Mouse (Mus musculus): ENCODE measurements around the gene Slc10a1. TPM values are rescaled to one million over a fixed set of nuclear protein-coding genes. Genes with fewer than 3 reads are reported as not detected.

Slc10a1 gene
- polyA plus RNA-seq, 1 experiment = 0.02 TPM

GRCm38 (mm10) chr12:80939165-80939564 lies 29.3 kb downstream of the Slc10a1 start:
- no peaks in the 10 kb centered on the region for H3K36me3 ChIP-seq (ENCODE audit: control insufficient read depth, insufficient read depth)

DNA sequence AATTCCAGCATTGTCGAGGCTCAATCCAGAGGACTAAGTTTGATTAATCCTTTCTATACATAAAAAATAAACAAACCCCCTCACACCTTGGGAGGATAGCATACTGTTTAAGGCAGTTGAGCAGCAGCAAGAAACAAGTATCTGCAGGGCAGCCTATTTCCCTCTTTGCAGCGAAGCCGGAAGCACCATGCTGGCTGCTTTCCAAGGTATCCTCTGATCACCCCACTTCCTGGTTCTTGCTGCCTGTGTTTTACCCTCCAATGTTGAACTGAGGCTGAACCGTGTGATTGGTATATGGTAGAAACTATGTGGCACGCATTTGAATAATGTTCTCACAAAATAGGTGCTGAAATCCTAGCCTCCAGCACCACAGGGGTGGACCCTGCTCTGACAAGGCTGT lies 29.9 kb downstream of the Slc10a1 start:
- no peaks in the 10 kb centered on the region for H3K36me3 ChIP-seq (ENCODE audit: control insufficient read depth, insufficient read depth)
- H3K4me3 ChIP-seq = no peak overlapping the region
- TF ChIP-seq MYOD1 (IDR thresholded peaks at IDR 0.05; ENCODE audit: control insufficient read depth in 1 of 3, insufficient read length in 2 of 3, low read depth in 2 of 3) (no peak), USF1 (IDR thresholded peaks at IDR 0.05; ENCODE audit: low read depth) (no peak), MYOG (IDR thresholded peaks at IDR 0.05; ENCODE audit: control insufficient read depth in 1 of 3, insufficient read depth in 1 of 3, insufficient read length in 2 of 3, low read depth in 2 of 3) (no peak), CEBPB (IDR thresholded peaks at IDR 0.05; ENCODE audit: insufficient read depth, poor library complexity, severe bottlenecking) (no peak), TCF12 (IDR thresholded peaks at IDR 0.05; ENCODE audit: insufficient read depth, poor library complexity, severe bottlenecking) (no peak), SRF (IDR thresholded peaks at IDR 0.05; ENCODE audit: control insufficient read depth, insufficient read length, low read depth) (no peak), POLR2A (IDR thresholded peaks at IDR 0.05; ENCODE audit: insufficient read length, low read depth) (no peak), REST (IDR thresholded peaks at IDR 0.05; ENCODE audit: insufficient read depth, insufficient read length) (no peak), E2F4 (IDR thresholded peaks at IDR 0.05; ENCODE audit: insufficient read depth) (no peak), POLR2AphosphoS2 (IDR thresholded peaks at IDR 0.05; ENCODE audit: insufficient read length, low read depth) (no peak), MAX (IDR thresholded peaks at IDR 0.05; ENCODE audit: low read depth) (no peak), TCF3 (IDR thresholded peaks at IDR 0.05; ENCODE audit: insufficient read length, low read depth) (no peak)
- H3K79me2 ChIP-seq (ENCODE audit: control insufficient read depth, insufficient read depth) = no peaks in the 10 kb centered on the region
- H3K4me2 ChIP-seq (ENCODE audit: low read depth) = no peak overlapping the region
- no peak overlapping the region for H3ac ChIP-seq (ENCODE audit: control insufficient read depth, insufficient read length)
- peaks cover 6% of the 10 kb centered on the region for H3K27me3 ChIP-seq (ENCODE audit: control insufficient read depth, insufficient read depth, insufficient read length)

More at GRCm38 (mm10) chr12:80939165-80939564, 29.3 kb downstream of the Slc10a1 start:
- Histone ChIP-seq H3K79me2 (ENCODE audit: control insufficient read depth, insufficient read depth) (no peaks in the 10 kb centered on the region), H3K4me3 (no peak overlapping the region), H3ac (ENCODE audit: control insufficient read depth, insufficient read length) (no peak overlapping the region), H3K27me3 (ENCODE audit: control insufficient read depth, insufficient read depth, insufficient read length) (peaks cover 5% of the 10 kb centered on the region), H3K4me2 (ENCODE audit: low read depth) (no peak overlapping the region)
- TF ChIP-seq TCF12 (IDR thresholded peaks at IDR 0.05; ENCODE audit: insufficient read depth, poor library complexity, severe bottlenecking) (no peak), MAX (IDR thresholded peaks at IDR 0.05; ENCODE audit: low read depth) (no peak), USF1 (IDR thresholded peaks at IDR 0.05; ENCODE audit: low read depth) (no peak), E2F4 (IDR thresholded peaks at IDR 0.05; ENCODE audit: insufficient read depth) (no peak), REST (IDR thresholded peaks at IDR 0.05; ENCODE audit: insufficient read depth, insufficient read length) (no peak), MYOD1 (IDR thresholded peaks at IDR 0.05; ENCODE audit: control insufficient read depth in 1 of 3, insufficient read length in 2 of 3, low read depth in 2 of 3) (no peak), TCF3 (IDR thresholded peaks at IDR 0.05; ENCODE audit: insufficient read length, low read depth) (no peak), POLR2AphosphoS2 (IDR thresholded peaks at IDR 0.05; ENCODE audit: insufficient read length, low read depth) (no peak)

DNA sequence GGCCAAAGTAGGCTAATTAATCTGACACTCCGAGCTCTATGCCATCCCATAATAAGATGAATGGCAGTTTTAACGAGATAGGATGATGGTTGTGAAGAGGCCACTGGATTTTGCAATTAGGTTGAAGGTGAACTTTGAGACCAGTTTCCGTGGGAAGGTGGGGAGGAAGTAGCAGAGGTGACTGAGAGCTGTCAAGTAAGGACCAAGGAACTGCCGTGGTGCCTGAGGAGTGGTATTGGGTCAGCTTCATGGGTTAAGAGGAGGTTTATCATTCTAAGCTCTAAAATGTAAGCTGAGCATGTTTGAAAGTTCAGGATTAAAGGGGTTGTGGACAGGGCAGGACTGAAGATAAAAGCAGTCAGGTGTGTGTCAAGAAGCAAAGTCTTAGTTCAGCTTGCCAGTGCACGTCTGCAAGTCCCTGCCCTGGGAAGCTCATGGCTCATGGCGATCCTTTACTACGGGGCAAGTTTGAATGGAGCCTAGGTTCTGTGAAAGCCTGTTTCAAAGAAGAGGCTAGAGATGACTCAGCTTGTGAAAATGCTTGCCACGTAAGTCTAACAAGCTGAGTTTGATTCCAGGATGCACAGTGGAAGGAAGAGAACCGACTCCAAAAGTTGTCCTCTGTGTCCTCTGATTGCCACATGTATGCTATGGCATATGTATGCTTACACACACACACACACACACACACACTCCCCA lies 31.0 kb downstream of the Slc10a1 start:
- H3K79me2 ChIP-seq (ENCODE audit: control insufficient read depth, insufficient read depth) = no peaks in the 10 kb centered on the region
- no peak overlapping the region for H3K4me2 ChIP-seq (ENCODE audit: low read depth)
- H3K27me3 ChIP-seq (ENCODE audit: control insufficient read depth, insufficient read depth, insufficient read length) = peaks cover 6% of the 10 kb centered on the region
- no peak for TF ChIP-seq SRF (IDR thresholded peaks at IDR 0.05; ENCODE audit: control insufficient read depth, insufficient read length, low read depth)
- TF ChIP-seq TCF3 (IDR thresholded peaks at IDR 0.05; ENCODE audit: insufficient read length, low read depth) = no peak
- TF ChIP-seq POLR2AphosphoS2 (IDR thresholded peaks at IDR 0.05; ENCODE audit: insufficient read length, low read depth) = no peak
- TF ChIP-seq E2F4 (IDR thresholded peaks at IDR 0.05; ENCODE audit: insufficient read depth) = no peak
- no peak for TF ChIP-seq CEBPB (IDR thresholded peaks at IDR 0.05; ENCODE audit: insufficient read depth, poor library complexity, severe bottlenecking)
- TF ChIP-seq MYOG (IDR thresholded peaks at IDR 0.05; ENCODE audit: control insufficient read depth in 1 of 3, insufficient read depth in 1 of 3, insufficient read length in 2 of 3, low read depth in 2 of 3) = no peak
- H3ac ChIP-seq (ENCODE audit: control insufficient read depth, insufficient read length) = no peak overlapping the region
- H3K36me3 ChIP-seq (ENCODE audit: control insufficient read depth, insufficient read depth) = no peaks in the 10 kb centered on the region
- no peak overlapping the region for H3K4me3 ChIP-seq

GRCm38 (mm10) chr12:80936751-80937150 lies 31.8 kb downstream of the Slc10a1 start:
- Histone ChIP-seq H3K4me2 (ENCODE audit: low read depth) (no peak overlapping the region), H3K4me3 (no peak overlapping the region), H3K79me2 (ENCODE audit: control insufficient read depth, insufficient read depth) (no peaks in the 10 kb centered on the region), H3K27me3 (ENCODE audit: control insufficient read depth, insufficient read depth, insufficient read length) (peaks cover 6% of the 10 kb centered on the region), H3ac (ENCODE audit: control insufficient read depth, insufficient read length) (no peak overlapping the region), H3K36me3 (ENCODE audit: control insufficient read depth, insufficient read depth) (no peaks in the 10 kb centered on the region)
- TF ChIP-seq TCF12 (IDR thresholded peaks at IDR 0.05; ENCODE audit: insufficient read depth, poor library complexity, severe bottlenecking) (no peak), TCF3 (IDR thresholded peaks at IDR 0.05; ENCODE audit: insufficient read length, low read depth) (no peak), MAX (IDR thresholded peaks at IDR 0.05; ENCODE audit: low read depth) (no peak), SRF (IDR thresholded peaks at IDR 0.05; ENCODE audit: control insufficient read depth, insufficient read length, low read depth) (no peak)

- no peak overlapping the region for H3K4me2 ChIP-seq (ENCODE audit: low read depth)
- TF ChIP-seq POLR2AphosphoS2 (IDR thresholded peaks at IDR 0.05; ENCODE audit: insufficient read length, low read depth) (no peak), MYOG (IDR thresholded peaks at IDR 0.05; ENCODE audit: control insufficient read depth in 1 of 3, insufficient read depth in 1 of 3, insufficient read length in 2 of 3, low read depth in 2 of 3) (no peak), SRF (IDR thresholded peaks at IDR 0.05; ENCODE audit: control insufficient read depth, insufficient read length, low read depth) (no peak), E2F4 (IDR thresholded peaks at IDR 0.05; ENCODE audit: insufficient read depth) (no peak), MAX (IDR thresholded peaks at IDR 0.05; ENCODE audit: low read depth) (no peak)
These were observed 35.6 kb downstream of the Slc10a1 start for GRCm38 (mm10) chr12:80932865-80933264.

More at GRCm38 (mm10) chr12:80932865-80933264, 35.6 kb downstream of the Slc10a1 start:
- Histone ChIP-seq H3ac (ENCODE audit: control insufficient read depth, insufficient read length) (no peak overlapping the region), H3K36me3 (ENCODE audit: control insufficient read depth, insufficient read depth) (no peaks in the 10 kb centered on the region), H3K27me3 (ENCODE audit: control insufficient read depth, insufficient read depth, insufficient read length) (peaks cover 6% of the 10 kb centered on the region), H3K79me2 (ENCODE audit: control insufficient read depth, insufficient read depth) (no peaks in the 10 kb centered on the region), H3K4me3 (no peak overlapping the region)
